Mouse (Mus musculus): Measurements from ENCODE around the gene Mpped2.

- TF ChIP-seq EP300 (IDR thresholded peaks at IDR 0.05; ENCODE audit: low read depth in 1 of 2, low read length in 2 of 2) (no peak), JUND (IDR thresholded peaks at IDR 0.05; ENCODE audit: low read depth, low read length) (no peak), POLR2A (IDR thresholded peaks at IDR 0.05; ENCODE audit: control insufficient read depth in 1 of 2, insufficient read depth in 1 of 2, low read depth in 1 of 2, low read length in 2 of 2, poor library complexity in 1 of 2) (no peak)
Measured at GRCm38 (mm10) chr2:106870886-106871285, 177.8 kb downstream of the Mpped2 start.
